Mouse (Mus musculus): ENCODE results near the gene Med12l. TPM values are rescaled to one million over a fixed set of nuclear protein-coding genes. Genes with fewer than 3 reads are reported as not detected.
"Not testable (repeated sequence)": the region's sequence is repeated elsewhere in the genome, so short reads cannot be mapped to it uniquely, and the experiment has no call there.

The Med12l gene
- total and polyA plus RNA-seq, 2 experiments from 2014 or later, result 2.1 to 19.2 TPM

DNA sequence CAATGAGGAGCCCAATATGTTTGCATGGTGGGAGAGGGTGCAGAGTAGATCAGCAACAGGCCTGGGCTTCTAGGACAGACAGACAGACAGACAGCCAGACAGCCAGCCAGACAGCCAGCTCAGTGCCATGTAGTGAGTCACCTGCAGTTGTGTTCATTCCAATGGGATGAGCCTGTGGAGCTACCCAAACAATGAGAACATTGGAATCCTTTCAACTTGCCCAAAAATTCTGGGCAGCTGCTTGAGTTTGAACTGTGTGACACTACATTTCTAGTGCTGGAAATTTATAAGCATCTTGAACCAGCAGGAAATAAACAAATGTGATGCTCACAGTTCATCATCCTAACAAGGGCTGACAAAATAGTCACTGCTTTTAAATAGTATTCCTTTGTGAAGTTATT is 134.0 kb downstream of the Med12l start:
- Histone ChIP-seq H3K4me1 (ENCODE audit: insufficient read depth) (no peaks in the 10 kb centered on the region), H3K4me3 (ENCODE audit: low read depth, low read length) (no peak overlapping the region), H3K27me3 (ENCODE audit: insufficient read depth, low read length) (no peaks in the 10 kb centered on the region), H3K27ac (ENCODE audit: low read depth, low read length) (no peak overlapping the region), H3K4me2 (ENCODE audit: low read depth) (no peak overlapping the region), H3K36me3 (ENCODE audit: insufficient read depth) (no peaks in the 10 kb centered on the region), H3K9me3 (ENCODE audit: low read length) (no peaks in the 10 kb centered on the region), H3K9ac (no peak overlapping the region)
- TF ChIP-seq CTCF (IDR thresholded peaks at IDR 0.05; ENCODE audit: low read depth), result no peak
- no peak for ATAC-seq
- DNase-seq, result no peak

DNA sequence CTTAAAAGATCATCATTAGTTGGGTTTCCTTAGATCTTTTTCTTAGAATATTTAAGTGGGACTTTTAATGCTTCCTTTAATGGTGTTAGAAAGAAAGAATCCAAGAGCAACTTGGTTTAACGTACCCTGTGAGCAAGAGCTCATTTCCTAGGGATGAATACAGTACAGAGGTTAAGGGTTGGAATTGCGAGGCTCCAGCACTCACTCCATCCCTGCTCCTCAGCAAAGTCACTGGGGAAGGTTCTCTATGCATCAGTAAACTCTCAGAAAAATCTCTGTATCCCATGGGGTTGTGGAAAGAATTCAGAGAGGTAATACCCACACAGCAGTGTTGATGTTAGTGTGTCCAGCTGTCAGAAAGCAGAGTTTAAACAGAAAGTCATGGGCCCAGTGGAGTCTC is 134.5 kb downstream of the Med12l start:
- no peaks in the 10 kb centered on the region for H3K4me1 ChIP-seq (ENCODE audit: insufficient read depth)
- no peak overlapping the region for H3K9ac ChIP-seq

DNA sequence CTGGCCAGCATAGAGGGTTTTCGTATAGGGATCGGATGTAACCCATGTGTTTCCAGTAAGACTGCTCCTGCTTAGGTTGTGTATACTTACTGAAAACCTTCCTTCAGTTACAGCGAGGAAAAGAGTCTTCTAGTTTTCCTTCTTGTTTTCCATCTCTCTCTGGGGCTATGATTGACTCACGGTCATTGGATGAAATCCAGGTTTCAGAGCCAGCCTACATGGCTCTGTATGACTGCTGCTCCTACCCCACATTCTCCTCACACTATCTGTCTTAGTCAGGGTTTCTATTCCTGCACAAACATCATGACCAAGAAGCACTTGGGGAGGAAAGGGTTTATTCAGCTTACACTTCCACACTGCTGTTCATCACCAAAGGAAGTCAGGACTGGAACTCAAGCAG is 135.3 kb downstream of the Med12l start:
- H3K9me3 ChIP-seq (ENCODE audit: low read length); H3K36me3 ChIP-seq (ENCODE audit: insufficient read depth); H3K27ac ChIP-seq (ENCODE audit: low read depth, low read length); H3K4me2 ChIP-seq (ENCODE audit: low read depth); ATAC-seq; H3K4me1 ChIP-seq (ENCODE audit: insufficient read depth); H3K4me3 ChIP-seq (ENCODE audit: low read depth, low read length); H3K9ac ChIP-seq; DNase-seq; H3K27me3 ChIP-seq (ENCODE audit: insufficient read depth, low read length): not testable (repeated sequence)
- WGBS, result 91% methylated on average over 4 of the region's 4 CpGs

More for the DNA sequence above, 134.5 kb downstream of the Med12l start:
- no peak overlapping the region for H3K4me3 ChIP-seq (ENCODE audit: low read depth, low read length)
- no peak overlapping the region for H3K27ac ChIP-seq (ENCODE audit: low read depth, low read length)
- 81% methylated on average over 2 of the region's 2 CpGs for WGBS
- DNase-seq (no peak), ATAC-seq (no peak)
- no peaks in the 10 kb centered on the region for H3K9me3 ChIP-seq (ENCODE audit: low read length)
- TF ChIP-seq CTCF (IDR thresholded peaks at IDR 0.05; ENCODE audit: low read depth), result no peak
- H3K36me3 ChIP-seq (ENCODE audit: insufficient read depth), result no peaks in the 10 kb centered on the region
- H3K27me3 ChIP-seq (ENCODE audit: insufficient read depth, low read length), result no peaks in the 10 kb centered on the region
- H3K4me2 ChIP-seq (ENCODE audit: low read depth), result no peak overlapping the region

DNA sequence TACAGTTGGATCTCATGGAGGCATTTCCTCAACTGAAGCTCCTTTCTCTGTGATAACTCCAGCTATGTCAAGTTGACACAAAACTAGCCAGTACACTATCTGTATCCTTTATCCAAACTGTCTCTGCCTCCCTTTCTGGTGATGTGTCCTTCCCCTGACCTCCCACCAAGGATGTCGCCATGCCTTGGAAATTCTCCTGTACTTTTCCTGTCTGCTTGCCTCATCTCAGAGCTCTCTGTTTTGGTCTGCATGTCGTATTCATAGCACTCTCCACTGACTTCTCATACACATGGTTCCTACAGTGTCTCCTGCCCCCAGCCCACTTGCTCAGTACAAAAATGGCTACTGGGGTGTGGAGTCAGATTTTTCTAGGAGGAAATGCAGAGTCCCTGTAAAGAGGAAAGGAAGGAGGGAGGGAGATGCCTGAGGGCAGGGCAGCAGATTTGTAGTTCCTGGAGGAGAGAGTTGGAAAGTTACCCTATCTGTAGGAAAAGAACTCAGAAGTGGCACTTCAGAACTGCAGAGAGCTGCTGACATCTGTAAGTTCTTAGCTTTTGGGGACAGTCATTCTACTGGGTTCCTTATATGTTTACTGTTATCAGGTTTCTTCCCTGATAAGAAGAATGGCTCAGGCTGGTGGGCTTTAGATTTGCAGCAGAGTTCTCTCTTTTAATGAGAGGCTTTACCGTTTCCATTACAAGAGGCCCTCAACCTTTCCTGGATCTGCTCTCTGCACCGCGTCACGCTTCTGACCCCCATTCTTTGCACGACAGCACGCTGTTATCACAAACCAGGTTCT is 136.1 kb downstream of the Med12l start:
- ATAC-seq (no peak), DNase-seq (no peak)
- no peaks in the 10 kb centered on the region for H3K36me3 ChIP-seq (ENCODE audit: insufficient read depth)
- no peak overlapping the region for H3K9ac ChIP-seq
- H3K27me3 ChIP-seq (ENCODE audit: insufficient read depth, low read length), result no peaks in the 10 kb centered on the region
- H3K4me1 ChIP-seq (ENCODE audit: insufficient read depth), result no peaks in the 10 kb centered on the region
- WGBS, result 82% methylated on average over 8 of the region's 8 CpGs
- H3K4me3 ChIP-seq (ENCODE audit: low read depth, low read length), result no peak overlapping the region
- no peaks in the 10 kb centered on the region for H3K9me3 ChIP-seq (ENCODE audit: low read length)
- no peak for TF ChIP-seq CTCF (IDR thresholded peaks at IDR 0.05; ENCODE audit: low read depth)
- H3K4me2 ChIP-seq (ENCODE audit: low read depth), result no peak overlapping the region
- H3K27ac ChIP-seq (ENCODE audit: low read depth, low read length), result no peak overlapping the region

DNA sequence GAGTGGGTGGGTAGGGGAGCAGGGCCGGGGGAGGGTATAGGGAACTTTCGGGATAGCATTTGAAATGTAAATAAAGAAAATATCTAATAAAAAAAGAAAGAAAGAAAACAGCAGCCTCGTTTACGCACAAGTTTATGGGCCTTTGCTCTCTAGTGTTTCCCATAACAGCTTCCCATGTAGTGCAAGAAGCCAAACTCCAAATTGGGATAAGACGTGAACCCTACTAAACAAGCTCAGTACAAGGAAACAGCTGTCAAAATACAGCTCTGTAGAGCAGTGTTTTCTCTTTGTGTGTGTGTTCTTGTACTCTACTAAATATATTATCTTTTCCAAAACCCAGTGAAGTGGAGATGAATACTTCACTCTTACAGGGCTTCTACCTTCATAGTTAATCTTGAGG is 139.6 kb downstream of the Med12l start:
- H3K27me3 ChIP-seq (ENCODE audit: insufficient read depth, low read length), result no peaks in the 10 kb centered on the region
- H3K9me3 ChIP-seq (ENCODE audit: low read length), result no peaks in the 10 kb centered on the region
- no peak overlapping the region for H3K4me2 ChIP-seq (ENCODE audit: low read depth)
- TF ChIP-seq CTCF (IDR thresholded peaks at IDR 0.05; ENCODE audit: low read depth), result no peak
- no peak overlapping the region for H3K9ac ChIP-seq
- H3K4me3 ChIP-seq (ENCODE audit: low read depth, low read length), result no peak overlapping the region
- no peaks in the 10 kb centered on the region for H3K4me1 ChIP-seq (ENCODE audit: insufficient read depth)
- no peaks in the 10 kb centered on the region for H3K36me3 ChIP-seq (ENCODE audit: insufficient read depth)
- H3K27ac ChIP-seq (ENCODE audit: low read depth, low read length), result no peak overlapping the region
- DNase-seq, result no peak
- ATAC-seq, result no peak
- 56% methylated on average over 5 of the region's 5 CpGs for WGBS

DNA sequence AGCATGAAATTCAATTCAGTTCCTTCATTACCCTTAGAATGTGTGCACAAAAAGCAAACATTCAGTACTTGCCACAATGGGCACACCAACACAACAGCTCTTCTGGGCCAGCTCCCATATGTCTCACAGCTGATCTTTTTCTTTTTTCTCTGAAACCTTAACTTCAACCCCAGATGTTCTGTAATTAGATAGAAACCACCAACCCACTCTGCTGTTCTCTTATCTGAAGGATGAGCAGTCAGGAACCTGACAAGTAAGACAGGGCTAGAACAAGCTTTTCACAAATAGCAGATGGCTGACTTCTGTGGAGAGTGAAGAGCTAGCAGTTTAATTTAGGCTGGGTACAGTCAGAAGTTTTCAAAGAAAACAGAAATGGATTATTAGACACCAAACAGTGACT is 144.0 kb downstream of the Med12l start:
- no peaks in the 10 kb centered on the region for H3K9me3 ChIP-seq (ENCODE audit: low read length)
- H3K36me3 ChIP-seq (ENCODE audit: insufficient read depth), result no peaks in the 10 kb centered on the region
- H3K27me3 ChIP-seq (ENCODE audit: insufficient read depth, low read length), result no peaks in the 10 kb centered on the region
- H3K9ac ChIP-seq, result no peak overlapping the region
- TF ChIP-seq CTCF (IDR thresholded peaks at IDR 0.05; ENCODE audit: low read depth), result no peak
- no peak overlapping the region for H3K4me3 ChIP-seq (ENCODE audit: low read depth, low read length)
- H3K4me2 ChIP-seq (ENCODE audit: low read depth), result no peak overlapping the region
- ATAC-seq (no peak), DNase-seq (no peak)
- no peak overlapping the region for H3K27ac ChIP-seq (ENCODE audit: low read depth, low read length)
- no peaks in the 10 kb centered on the region for H3K4me1 ChIP-seq (ENCODE audit: insufficient read depth)

DNA sequence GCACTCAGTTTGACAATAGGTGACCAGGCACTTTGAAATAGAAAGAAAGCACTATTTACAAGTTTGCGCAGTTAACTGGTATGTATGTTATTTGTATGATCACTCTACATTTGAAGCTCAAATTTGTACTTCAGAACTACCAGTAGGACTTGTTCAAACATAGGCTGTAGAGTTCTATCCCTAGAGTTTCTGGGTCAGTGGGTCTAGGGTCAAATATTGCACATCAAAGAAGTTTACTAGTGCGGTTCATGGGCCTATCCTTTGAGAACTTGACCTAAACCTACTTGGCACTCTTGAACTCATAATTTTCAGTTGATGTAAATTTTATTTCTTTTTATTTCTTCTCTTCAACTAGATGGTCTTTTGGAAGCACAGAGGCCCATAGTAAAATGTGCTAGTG is 145.0 kb downstream of the Med12l start:
- no peak for TF ChIP-seq CTCF (IDR thresholded peaks at IDR 0.05; ENCODE audit: low read depth)
- Histone ChIP-seq H3K4me3 (ENCODE audit: low read depth, low read length) (no peak overlapping the region), H3K9me3 (ENCODE audit: low read length) (no peaks in the 10 kb centered on the region), H3K36me3 (ENCODE audit: insufficient read depth) (no peaks in the 10 kb centered on the region), H3K4me2 (ENCODE audit: low read depth) (no peak overlapping the region), H3K4me1 (ENCODE audit: insufficient read depth) (no peaks in the 10 kb centered on the region), H3K27ac (ENCODE audit: low read depth, low read length) (no peak overlapping the region), H3K9ac (no peak overlapping the region), H3K27me3 (ENCODE audit: insufficient read depth, low read length) (no peaks in the 10 kb centered on the region)
- ATAC-seq (no peak), DNase-seq (no peak)
- WGBS, result 99% methylated on average over 2 of the region's 2 CpGs

Data from forebrain, postnatal 0 days (tissue).